Mouse (Mus musculus) heart, postnatal 14 days (tissue): ENCODE results near the gene Sec14l1. TPM values are rescaled to one million over a fixed set of nuclear protein-coding genes. Genes with fewer than 3 reads are reported as not detected.

Source experiments
- DNase-seq, 2 experiments: peaks; one replicate each; pipeline ENCODE4 v3.0.0; 2021 to 2022
- intact Hi-C: fragments of 180-260 bp; cut with DNase I; formaldehyde crosslinking; loops from one replicate; pipeline ENCODE4 v1.15.1; 2025
- total RNA-seq, 2 experiments: library from RNA; stranded (reverse); gene quantifications; 2 replicates each; pipeline ENCODE4 v1.2.3; 2021

The Sec14l1 gene
- total RNA-seq, 2 experiments from 2014 or later: 89.1 to 92.0 TPM

DNA sequence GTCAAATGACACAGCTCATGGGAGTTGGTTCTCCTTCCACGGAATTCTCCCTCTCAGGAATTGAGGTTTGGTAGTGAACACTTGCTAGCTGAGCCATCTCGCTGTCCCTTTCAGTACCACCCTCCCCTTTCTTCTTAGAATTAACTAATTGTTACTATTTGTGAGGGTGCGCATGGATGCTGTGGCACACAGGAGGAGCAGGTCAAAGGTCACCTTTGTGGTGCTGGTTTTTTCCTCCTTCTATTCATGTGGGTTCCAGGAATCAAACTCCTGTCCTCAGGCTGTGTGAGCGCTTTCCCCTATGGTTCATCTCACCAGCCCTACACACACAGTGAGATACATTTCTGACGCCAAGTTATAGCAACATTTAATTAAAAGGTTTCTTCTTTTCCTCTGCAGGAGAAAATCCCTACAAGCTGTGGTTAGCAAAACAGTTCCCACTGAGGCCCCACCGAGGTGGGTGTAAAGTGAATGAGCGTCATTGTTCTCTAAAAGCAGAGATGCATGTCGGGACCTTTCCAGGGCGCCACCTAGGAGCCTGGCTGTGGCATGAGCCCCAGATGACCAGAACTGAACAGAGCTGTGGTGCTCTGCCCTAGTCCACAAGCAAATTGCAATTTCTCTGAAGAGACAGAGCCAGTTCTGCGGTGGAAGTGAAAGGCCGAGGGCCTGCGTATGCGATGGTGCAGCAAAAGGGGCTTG is 8.2 kb upstream of the Sec14l1 start:
- DNase-seq: no peak
- intact Hi-C loops: no loop called here

DNA sequence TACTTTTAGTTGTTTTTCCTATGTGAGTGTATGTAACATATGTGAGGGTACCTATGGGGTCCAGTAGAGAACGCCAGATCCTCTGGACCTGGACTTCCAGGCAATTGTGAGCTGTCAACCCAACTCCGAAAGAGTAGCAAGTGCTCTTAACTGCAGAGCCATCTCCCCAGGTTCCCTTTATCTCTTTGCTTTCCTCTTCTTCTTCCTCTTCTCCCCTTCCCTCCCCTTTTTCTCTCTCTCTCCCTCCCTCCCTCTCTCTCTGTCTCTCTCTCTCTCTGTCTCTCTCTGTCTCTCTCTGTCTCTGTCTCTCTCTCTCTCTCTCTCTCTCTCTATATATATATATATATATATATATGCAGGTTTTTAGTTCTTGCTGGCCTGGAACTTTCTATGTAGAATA is 7.1 kb upstream of the Sec14l1 start:
- no peak for DNase-seq
- intact Hi-C loops: no loop called here

DNA sequence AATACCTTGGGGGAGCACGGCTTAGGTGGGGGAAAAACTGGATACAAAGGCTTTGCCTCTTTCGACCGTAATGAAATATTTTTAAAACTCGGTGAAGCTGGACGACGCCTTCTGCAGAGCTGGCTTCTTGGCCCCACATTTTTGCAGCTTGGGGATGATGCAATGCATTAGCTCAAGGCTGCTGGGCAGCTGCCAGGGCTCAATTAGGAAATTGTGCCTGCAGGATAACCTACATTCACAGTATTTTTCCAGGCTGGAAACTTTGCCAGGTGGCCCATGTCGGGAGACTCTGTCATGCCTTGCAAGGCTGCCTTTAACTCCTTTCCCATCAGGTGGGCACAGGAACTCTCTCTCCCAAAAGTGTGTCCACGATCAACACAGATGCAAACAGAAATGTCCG is 6.4 kb upstream of the Sec14l1 start:
- intact Hi-C loops: no loop called here
- peak; percentile 86 to 87 for DNase-seq

DNA sequence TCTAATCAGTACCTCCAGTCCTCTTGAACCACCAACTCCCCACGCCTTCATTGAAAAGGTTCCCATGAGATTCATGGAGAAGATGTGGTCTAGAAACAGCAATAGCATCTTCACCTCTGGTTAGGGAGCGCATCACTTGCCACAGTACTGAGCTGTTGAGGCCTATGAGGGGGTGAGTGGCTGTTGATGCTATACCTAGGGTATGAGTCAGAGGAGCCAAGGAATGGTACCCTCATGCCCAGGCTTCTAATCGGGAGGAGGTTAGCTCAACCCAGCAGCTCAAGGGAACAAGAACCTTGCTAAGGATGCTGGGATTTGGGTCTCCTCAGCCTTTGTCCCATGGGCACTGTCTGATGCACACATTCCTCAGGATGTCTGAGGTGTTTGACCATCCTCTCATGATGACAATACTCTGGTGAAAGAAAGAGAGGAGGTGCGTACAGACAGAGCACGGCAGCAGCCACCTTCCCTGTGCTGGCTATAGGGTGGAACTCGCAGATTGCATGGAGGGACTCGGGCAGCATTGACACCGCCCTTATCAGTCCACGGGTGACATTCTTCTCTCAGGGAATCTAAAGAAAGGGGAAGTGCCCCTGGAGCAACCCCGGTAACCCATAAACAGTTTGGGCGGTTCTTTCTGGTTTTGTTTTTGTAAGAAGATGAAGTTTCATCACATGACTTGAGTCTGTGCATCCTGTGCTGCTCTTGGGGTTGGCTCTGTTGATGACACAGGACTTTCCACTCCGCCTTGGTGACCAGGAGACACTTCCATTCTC is 5.6 kb upstream of the Sec14l1 start:
- no peak for DNase-seq
- intact Hi-C loops: no loop called here

DNA sequence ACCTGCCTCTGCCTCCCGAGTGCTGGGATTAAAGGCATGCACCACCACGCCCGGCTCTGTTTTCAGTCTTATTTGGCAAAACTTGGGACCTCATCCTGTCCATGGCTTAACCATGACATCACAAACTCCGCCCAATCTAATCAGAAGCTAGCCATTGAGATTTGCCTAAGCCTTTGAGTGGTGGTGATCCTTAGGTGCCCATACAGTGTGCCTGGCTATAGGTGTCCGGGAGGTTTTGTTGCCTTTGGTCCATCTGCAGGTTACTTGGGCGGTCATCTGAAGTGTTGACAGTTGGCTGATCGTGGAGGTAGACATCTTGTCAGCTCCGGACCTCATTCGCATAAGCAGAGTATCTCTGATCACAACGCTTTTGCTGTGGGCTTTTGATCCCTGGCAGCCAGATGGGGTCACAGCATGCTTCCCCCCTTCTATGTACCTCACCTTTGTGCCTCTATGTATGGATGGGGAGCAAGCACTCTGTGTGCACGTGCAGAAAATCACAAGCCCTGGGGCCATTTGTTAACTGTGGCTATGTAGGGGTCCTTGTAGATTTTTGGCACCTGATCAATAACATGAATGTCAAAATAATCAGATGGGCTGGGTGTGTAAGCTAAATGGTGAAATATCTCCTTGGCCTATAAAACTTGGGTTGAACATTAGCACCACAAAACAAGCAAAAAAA is 2.9 kb upstream of the Sec14l1 start:
- intact Hi-C loops: no loop called here
- DNase-seq: no peak

DNA sequence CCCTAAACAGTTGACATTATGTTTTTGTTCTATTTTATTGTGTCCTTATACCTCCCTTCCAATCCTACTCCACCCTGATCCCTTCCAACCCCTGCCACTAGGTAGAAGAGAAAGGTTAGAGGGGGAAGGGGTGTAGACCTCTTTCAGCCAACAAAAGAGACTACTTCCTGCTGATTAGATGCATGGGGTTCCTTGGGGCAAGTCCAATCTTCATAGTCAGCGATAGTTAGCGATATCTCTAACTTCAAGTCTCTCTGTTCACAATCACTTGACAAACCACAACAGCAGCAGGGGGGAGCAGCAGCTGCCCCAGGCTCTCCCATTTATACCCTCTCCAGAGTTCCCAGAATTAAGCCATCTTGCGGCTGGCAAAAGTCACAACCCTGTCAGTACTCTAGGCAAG is 2.3 kb upstream of the Sec14l1 start:
- no peak for DNase-seq

DNA sequence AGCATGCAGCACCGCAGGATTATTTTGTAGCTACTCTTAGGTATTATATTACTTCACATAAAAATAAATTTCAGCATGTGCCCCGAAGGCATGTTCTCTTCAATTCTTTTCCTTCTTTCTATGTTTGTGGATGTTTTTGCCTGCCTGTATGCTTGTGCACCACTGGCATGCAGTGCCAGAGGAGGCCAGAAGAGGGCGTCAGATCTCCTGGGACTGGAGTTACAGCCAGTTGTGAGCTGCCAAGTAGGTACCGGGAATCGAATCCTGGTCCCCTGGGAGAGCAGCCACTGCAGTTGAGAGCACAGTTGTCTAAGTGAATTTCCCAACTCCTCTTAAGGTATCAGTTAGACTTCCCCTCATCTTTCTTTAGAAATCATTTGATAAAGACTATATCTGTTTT is 1.6 kb upstream of the Sec14l1 start:
- intact Hi-C loops: no loop called here
- peak in 1 of 2 experiments; percentile 50 for DNase-seq

More for the DNA sequence above, 2.3 kb upstream of the Sec14l1 start:
- intact Hi-C loops: no loop called here

DNA sequence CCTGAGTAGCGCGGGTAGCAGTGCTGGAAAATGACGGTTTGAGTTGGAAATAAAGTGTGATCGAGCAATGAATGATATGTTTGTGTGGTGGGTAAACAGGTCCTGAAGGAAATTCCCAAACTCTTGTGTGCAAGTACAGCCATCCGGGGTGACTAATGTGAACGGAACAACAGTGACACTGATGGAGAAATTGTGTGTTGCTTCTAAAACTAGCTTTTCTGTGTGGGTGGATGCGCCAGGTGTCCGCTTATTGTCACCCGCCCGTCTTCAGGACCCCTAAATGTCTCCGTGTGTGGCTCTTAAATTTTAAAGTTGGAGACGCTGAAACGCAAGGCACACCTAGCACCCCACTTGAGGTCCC is 757 bp upstream of the Sec14l1 start:
- no peak for DNase-seq
- intact Hi-C loops: loop anchor here (1.0 kb wide), 1 partner anchor 12 kb away; no protein-coding TSS in a partner anchor

DNA sequence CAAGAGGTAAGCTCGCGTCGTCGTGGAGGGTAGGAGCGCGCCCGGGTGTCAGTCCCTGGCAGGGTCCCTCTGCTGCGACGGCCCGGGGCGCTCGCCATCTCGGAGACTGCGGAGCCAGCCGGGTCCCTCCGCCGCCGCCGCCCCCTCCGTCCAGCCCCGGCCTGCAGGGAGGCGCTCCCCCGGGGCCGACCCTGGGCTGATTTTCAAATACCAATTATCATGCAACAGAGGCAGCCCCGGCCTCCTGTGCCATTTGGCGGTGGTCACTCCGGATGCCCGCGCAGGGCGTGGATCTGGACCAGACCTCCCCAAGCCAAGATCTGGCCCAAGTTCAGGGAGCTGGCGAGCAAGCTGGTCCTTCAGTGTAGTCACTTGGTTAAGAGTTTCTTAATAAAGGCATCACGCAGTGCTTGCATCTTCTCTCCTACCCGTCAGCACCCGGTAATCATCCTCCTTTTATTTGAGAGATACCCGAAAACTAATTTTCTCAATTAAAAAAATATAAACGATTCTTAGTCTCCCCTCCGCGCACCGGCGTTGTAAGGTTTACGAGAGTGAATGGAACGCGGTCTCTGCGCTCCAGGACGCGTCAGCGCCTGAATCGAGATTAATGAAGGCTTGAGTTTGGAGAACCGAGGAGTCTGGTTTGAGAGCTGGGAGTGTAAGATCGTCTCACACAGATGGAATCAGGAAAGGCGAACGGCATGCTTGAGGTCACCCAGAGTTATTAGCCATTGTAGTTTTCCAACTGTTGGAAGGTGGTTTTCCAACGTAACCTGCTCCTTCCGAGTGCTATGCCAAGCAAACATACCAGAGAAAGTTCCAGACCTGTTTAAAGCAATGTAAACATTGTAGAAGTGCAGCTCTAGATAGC is 615 bp downstream of the Sec14l1 start:
- intact Hi-C loops: loop anchor here (2.0 kb wide), 2 partner anchors 19 to 35 kb away; no protein-coding TSS in a partner anchor
- DNase-seq: peak in 1 of 2 experiments; percentile 49

DNA sequence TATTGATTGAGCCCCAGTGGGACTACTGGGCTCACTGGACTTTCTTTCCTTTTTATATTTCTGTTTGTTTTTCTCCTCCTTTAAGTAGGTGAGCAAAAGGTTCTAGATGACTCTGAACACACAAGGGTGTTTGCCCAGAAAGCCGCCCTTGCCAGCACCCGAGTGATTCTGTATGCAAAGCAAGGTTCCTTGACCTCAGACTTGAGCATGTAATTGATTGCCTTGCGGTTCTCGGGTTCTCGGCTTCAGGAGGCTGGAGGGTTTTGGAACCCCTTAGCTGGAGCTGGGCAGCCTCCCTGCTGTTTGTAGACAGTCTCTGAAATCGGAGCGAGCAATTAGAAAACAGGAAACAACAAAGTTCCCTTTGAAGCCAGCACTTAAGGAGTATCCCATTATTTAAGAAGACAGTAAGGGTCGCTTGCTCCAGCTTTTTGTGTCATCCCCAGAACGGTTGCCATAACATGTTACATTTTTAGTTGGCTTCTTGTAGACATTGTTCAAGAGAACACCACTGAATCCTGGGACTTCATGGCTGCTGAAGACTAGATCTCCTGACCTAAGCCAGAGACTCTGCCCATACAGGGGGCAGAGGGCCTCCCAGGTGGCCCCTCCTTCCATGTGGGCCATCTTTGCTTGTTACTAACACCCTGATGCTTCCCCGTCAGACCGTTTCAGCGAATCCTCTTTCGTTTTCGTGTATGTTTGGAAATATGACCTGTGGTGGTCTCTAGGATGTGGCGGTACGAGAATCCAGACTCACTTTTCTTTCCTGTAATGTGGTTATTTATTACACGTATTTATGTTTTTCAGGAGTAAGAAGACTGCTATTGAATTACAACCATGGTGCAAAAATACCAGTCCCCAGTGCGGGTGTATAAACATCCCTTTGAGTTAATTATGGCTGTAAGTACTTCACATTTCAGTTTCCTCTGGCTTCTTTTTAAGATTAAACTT is 1.7 kb downstream of the Sec14l1 start:
- no peak for DNase-seq
- intact Hi-C loops: loop anchor here (2.0 kb wide), 2 partner anchors 18 to 36 kb away; no protein-coding TSS in a partner anchor

DNA sequence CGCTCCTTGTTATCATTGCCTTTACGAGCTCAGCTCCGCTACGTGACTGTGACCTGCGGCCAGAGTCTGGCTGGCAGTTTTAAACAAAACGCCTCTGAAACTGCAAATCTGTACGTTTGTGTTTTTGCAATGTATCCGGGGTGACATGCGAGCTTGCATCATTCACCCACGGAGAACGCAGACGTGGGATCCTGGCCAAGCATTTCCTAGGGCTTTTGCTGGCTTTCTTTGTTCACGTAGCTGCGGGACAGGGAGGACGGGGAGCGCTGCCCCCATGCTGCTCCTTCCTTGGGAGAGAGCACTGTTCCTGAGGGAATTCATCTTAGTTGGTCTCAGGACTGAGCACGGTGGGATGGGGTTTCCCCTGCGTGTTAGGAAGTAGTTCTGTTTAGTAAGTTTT is 2.4 kb downstream of the Sec14l1 start:
- DNase-seq: peak in 1 of 2 experiments; percentile 25
- intact Hi-C loops: loop anchor here (2.0 kb wide), 2 partner anchors 17 to 37 kb away; no protein-coding TSS in a partner anchor

DNA sequence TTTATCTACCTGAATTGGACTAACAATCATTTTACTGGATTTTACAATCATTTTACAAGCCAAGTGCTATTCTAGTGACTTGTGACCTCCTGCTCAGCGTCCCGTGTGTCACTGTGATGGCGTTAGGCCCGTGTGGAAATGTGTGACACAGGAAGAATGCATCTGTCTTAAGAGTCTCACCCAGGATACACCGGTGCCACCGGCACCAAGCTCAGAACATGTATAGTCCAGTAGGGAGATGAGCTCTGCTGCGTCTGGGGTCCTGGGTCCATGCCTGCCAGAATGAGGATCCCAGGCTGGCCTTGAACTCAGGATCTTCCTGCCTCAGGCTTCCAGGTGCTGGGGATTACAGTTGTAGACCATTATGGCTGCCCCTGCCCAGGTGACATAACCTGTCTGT is 2.8 kb downstream of the Sec14l1 start:
- DNase-seq: no peak
- intact Hi-C loops: loop anchor here (2.0 kb wide), 2 partner anchors 17 to 37 kb away; no protein-coding TSS in a partner anchor

DNA sequence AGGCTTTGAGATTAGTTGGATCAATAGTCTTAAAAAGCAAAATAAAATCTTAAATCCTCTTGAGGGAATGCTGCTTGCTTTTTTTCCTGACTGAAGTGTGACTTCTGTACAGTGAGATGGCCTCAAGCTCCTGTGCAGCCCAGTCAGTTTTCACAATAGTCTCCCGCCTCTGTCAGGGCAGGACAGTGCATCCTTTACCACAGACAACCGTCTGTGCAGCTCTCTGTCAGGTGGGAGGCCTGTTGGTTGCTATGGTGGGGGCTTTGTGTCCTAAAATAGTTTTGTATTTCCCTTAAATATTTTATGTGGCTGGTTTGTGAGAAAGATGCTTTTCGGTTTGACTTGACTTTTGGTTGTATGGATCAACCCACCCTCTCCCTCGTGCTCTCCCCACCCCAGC is 3.3 kb downstream of the Sec14l1 start:
- DNase-seq: no peak
- intact Hi-C loops: no loop called here

DNA sequence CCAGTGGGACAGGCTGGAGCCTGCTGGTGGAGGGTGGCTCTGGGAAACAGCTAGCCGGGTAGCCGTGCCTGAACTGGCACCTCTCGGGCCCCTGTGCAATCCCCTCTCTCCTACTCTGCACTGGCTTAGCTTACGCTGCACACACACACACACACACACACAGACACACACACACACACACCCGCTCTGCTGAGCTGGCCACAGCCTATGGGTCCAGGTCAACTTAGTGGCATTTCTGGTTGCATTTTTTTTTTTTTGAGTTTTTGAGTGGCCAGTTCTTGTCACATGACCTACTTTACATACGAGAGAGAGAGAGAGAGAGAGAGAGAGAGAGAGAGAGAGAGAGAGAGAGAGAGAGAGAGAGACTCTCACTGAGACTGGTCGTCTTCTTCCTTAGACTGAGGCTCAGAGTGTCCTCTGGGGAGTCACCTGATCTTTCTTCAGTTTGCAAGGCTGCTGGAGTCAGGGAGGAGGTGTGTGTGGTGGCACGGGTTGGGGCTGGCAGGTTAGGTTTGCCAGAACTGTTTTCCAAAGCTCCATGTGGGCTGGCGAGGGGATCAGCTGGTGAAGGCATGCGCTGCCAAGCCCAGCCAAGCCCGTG is 3.9 kb downstream of the Sec14l1 start:
- intact Hi-C loops: no loop called here
- DNase-seq: peak in 1 of 2 experiments; percentile 36

DNA sequence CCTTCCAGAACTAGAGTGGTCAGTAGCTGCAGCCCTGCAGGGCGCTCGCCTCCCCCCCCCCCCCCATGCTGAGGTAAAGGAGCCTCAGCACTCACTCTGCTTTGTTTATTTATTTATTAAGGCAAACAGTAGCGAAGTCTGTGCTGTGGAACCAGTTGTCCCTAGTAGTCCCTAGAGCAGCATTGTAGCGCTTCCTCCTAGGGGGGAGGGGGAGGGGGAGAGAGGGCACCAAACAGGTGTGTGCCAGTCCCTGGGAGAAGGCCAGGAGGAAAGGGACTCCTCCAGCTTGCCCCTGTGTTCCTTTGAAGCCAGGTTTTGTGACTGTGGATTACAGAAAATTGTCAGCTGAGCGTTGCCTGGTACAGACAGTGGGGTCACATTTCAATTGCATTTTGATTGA is 4.8 kb downstream of the Sec14l1 start:
- DNase-seq: no peak
- intact Hi-C loops: no loop called here

DNA sequence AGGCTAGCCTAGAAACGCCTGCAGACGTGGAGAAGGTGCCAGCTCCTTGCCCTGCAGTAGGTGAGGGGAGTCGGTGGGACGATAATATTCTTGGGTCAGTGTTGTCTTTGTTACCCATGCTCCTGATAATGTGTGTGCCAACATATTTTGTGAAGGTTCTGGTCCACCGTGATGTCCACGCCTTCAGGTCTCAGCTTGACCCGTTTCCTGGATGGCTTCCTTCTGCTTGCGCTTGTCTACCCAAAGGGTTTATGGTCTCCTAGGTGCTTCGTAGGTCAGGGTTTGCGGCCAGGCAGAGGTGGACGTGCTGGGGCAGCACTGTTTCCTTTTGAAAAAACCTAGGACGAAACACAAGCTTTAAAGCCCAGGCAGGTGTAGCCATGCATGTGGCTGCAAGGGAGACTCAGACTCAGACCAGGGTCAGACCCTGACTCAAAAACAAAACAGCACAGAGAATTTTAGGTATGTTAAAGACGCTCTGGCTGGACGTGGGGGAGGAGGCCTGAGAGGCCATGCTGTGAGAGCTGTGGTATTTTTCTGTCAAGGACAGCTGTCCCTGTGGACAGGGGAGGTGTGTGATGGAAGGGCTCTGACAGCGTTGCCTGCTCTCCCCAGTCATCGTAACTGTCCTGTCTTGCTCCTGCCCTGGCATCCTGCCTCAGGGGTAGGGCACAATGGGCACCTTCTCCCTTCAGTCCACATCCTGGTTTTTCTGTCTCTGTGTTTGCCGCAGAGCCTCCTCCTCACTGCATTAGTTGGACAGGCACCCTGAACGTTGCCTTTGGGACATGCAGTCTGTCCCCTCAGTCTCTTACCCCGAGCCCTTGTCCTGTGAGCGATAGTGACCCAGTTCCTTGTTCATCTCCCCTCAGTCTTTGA is 5.6 kb downstream of the Sec14l1 start:
- DNase-seq: peak in 1 of 2 experiments; percentile 23
- intact Hi-C loops: no loop called here

DNA sequence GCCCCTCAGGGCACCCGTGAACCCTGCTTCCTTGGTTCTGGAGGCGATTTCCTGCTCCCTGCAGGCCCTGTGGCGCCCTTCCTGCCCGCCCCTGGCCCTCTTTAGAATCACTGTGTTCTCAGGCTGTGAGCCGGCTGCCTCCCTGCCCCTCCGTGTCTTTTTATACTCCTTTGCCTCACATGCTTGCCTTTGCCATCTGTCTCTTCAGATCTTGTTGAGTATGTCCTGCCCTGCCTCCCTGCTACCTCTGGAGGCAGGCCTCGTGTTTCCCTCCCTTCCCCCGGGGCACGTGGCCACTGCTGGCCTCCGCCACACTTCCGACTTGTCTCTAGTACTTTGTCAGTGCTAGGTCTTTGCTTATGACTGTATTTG is 6.2 kb downstream of the Sec14l1 start:
- DNase-seq: peak in 1 of 2 experiments; percentile 57
- intact Hi-C loops: no loop called here

DNA sequence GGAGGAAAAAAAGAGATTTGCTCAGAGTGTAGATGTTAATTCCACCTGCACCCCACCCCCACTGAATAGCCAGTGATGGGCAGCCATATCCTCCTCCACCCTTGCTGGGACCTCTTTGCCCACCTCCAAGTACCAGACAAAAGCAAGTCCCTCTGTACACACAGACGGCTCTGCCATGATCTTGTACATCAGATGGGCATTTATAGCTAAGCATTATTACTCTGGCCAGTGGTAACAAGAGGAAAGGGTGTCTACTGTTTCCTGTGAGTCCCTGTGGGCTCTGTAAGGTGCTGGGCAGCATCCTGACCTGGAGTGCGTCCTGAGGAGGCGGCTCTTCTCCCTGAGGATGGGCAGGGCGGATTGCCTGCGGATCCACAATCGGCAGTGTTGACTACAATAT is 7.0 kb downstream of the Sec14l1 start:
- no peak for DNase-seq
- intact Hi-C loops: no loop called here
